Mouse (Mus musculus) adrenal gland, postnatal 36 days (tissue): ENCODE measurements around the gene Itpkb. TPM values are rescaled to one million over a fixed set of nuclear protein-coding genes. Genes with fewer than 3 reads are reported as not detected.
A peak's percentile ranks its signal among the peaks of the same experiment; 100 is the strongest.

Experiments
- DNase-seq, 2 experiments: peaks; one replicate each; pipeline ENCODE4 v3.0.0; 2021; ENCODE audit warnings: mixed read lengths in 1 of 2
- total RNA-seq, 2 experiments: library from RNA; stranded (reverse); gene quantifications; 2 replicates each; pipeline ENCODE4 v1.2.3; 2021

The Itpkb gene
- total RNA-seq, 2 experiments from 2014 or later, result 58.5 to 71.5 TPM

DNA sequence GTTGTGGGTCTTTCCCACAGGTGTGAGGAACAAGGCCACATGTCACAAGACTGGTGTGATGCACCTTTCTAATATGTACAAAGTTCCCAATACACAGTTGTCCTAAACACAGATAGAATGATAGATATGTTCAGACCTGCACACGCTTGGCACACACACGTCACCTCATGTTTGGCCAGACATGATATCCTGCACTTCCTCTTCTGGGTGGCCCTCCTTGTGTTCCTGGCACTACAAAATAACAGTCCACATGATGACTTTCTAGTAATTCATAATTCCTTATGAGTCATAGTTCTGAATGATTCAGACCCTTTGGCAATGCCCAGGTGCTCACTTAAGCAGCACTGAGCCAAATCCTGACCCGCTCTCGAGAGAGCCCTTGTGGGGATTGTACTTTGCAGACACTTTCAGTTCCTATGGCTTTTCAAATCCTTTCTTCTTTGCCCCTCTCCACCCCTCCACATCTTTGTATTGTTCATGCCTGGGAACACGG is 132.7 kb downstream of the Itpkb start:
- no peak for DNase-seq

DNA sequence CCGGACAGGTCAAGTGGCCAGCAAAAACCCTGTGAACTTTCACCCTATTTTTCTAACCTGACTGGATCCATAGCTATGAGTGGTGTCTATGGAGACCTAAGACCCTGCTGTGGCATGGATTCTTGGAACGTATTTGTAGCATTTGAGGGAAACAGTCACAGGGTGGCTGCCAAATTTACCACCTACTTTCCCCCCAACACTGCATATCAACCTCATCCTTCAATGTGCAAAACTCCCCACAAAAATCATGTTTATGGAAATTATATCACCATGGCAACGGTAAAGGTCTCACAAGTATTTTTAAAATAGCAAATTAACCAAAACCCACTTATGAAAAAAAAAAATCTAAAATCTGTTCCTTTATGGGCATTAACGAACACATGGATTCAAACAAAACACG is 134.1 kb downstream of the Itpkb start:
- DNase-seq, result no peak

DNA sequence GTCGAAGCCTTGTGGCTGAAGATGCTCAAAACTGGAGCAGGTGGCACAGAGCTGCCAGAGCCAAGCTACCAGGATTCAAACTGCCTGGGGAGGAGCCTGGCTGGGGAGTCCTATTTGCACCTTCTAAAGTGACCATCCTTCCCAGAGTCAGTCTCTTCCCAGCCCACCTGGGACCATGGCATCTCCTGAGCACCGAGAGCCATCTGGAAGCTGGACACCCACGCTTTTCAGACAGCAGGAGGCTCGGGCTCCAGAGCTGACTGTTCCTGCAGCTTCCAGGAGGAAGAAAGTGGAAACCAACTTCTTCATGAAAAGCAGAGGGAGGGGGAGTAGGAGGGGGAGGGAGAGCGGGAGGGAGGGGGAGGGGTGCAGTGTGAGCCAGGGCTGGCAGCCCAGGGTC is 135.3 kb downstream of the Itpkb start:
- DNase-seq, result no peak

- no peak for DNase-seq
Observed at GRCm38 (mm10) chr1:180468004-180468403, 137.7 kb downstream of the Itpkb start.

GRCm38 (mm10) chr1:180473566-180473965 is 143.3 kb downstream of the Itpkb start:
- DNase-seq, result peak; percentile 20 to 42

Other genes starting within 250 kb of the Itpkb start
- gene Coq8a, start 130.9 kb upstream of the Itpkb start, total RNA-seq, result 100 to 1,000 TPM; 284 to 434 TPM
- gene Psen2, start 67.0 kb upstream of the Itpkb start, total RNA-seq, result 10 to 100 TPM; 24.5 to 33.5 TPM
- under 1 TPM; 0.50 to 0.53 TPM for gene Stum, start 153.0 kb downstream of the Itpkb start, total RNA-seq
- gene Parp1, start 238.4 kb downstream of the Itpkb start, total RNA-seq, result 10 to 100 TPM; 68.0 to 91.2 TPM